ENCODE assay signal across 23 mouse cellular contexts in genomic region chr17:11844989-11845388, GRCm38 (mm10).
DNase-seq lines count a peak whose midpoint lies in the region; ATAC-seq and TF ChIP-seq lines count a peak whose summit lies in the region.
"Had no signal": no experiment of that assay in that cellular context is flagged by ENCODE, and none has a peak within 500 bp of the region (broad histone marks: within the 10 kb centered on the region; RNA-seq: fewer than 3 reads in every experiment).

No protein-coding gene starts in this region.

- TF ChIP-seq CTCF in intestine, postnatal 0 days (IDR thresholded peaks at IDR 0.05; ENCODE audit: low read depth): no peak

- no peaks in the 10 kb centered on the region for H3K9me3 ChIP-seq in intestine, postnatal 0 days (ENCODE audit: control insufficient read depth)
- H3K9me3 ChIP-seq: forebrain, embryonic 10.5 days; forebrain, embryonic 13.5 days had no signal

- DNase-seq in heart, adult 11 months: peak; percentile 51
- no peak for DNase-seq in heart, postnatal 25 days (ENCODE audit: low spot score)
- peak; percentile 18 for DNase-seq in MEL-GATA-1-ER (ENCODE audit: extremely low read depth, low read depth)
- DNase-seq in induced T-regulatory cell, adult 2 months (ENCODE audit: low read depth): peak; percentile 7
- no peak for DNase-seq in left cerebral cortex, postnatal 14 days (ENCODE audit: low spot score in 2 of 2)
- no peak for DNase-seq in spleen, postnatal 4 days (ENCODE audit: low spot score in 2 of 2)
- DNase-seq: adrenal gland, adult 8-10 months; adrenal gland, postnatal 25 days; cerebellum, adult 11-12 months; cerebellum, adult 8-10 months; cerebellum, postnatal 10 days; cerebellum, postnatal 36 days; gastrocnemius, postnatal 10 days; gastrocnemius, postnatal 36 days; heart, postnatal 36 days had no signal

- intact Hi-C loops in heart, postnatal 25 days (cut with DNase I): no loop called here
- intact Hi-C loops in left cerebral cortex, postnatal 14 days (cut with DNase I): no loop called here

- no peak overlapping the region for H3K9ac ChIP-seq in intestine, postnatal 0 days (ENCODE audit: low read depth, low read length)
- H3K9ac ChIP-seq: forebrain, embryonic 13.5 days; hindbrain, embryonic 14.5 days had no signal

- H3K36me3 ChIP-seq in intestine, postnatal 0 days (ENCODE audit: control insufficient read depth, insufficient read depth): no peaks in the 10 kb centered on the region
- H3K36me3 ChIP-seq: forebrain, embryonic 10.5 days had no signal

- H3K4me1 ChIP-seq in intestine, postnatal 0 days (replicated peaks; ENCODE audit: control insufficient read depth, insufficient read depth, low read length): no peaks in the 10 kb centered on the region

- H3K4me2 ChIP-seq in intestine, postnatal 0 days (replicated peaks; ENCODE audit: low read depth): no peak overlapping the region
- H3K4me2 ChIP-seq: forebrain, embryonic 13.5 days; heart, embryonic 11.5 days; hindbrain, embryonic 14.5 days had no signal

- WGBS in intestine, postnatal 0 days: 74% methylated on average over 3 of the region's 3 CpGs

- no peak for ATAC-seq in intestine, postnatal 0 days
- ATAC-seq: activated CD4-positive, CD25-positive, alpha-beta regulatory T cell, adult 4 months; forebrain, embryonic 13.5 days; forebrain, embryonic 16.5 days; hindbrain, postnatal 0 days had no signal

- H3K4me3 ChIP-seq in intestine, postnatal 0 days (ENCODE audit: low read depth, low read length): no peak overlapping the region
- H3K4me3 ChIP-seq: forebrain, embryonic 10.5 days; forebrain, embryonic 13.5 days had no signal

- H3K27me3 ChIP-seq in intestine, postnatal 0 days (replicated peaks; ENCODE audit: control insufficient read depth, insufficient read depth, low read length): no peaks in the 10 kb centered on the region
- H3K27me3 ChIP-seq: forebrain, embryonic 13.5 days had no signal

- H3K27ac ChIP-seq in intestine, postnatal 0 days (ENCODE audit: low read depth, low read length): no peak overlapping the region
- H3K27ac ChIP-seq: forebrain, embryonic 10.5 days; forebrain, embryonic 13.5 days; hindbrain, embryonic 14.5 days; hindbrain, postnatal 0 days had no signal

Comparison
In these comparisons a context has a peak if more than half of its experiments do, and no peak if none do; other contexts are left out.
1. DNase-seq: peak in heart, adult 11 months (single experiment), MEL-GATA-1-ER (single experiment) and induced T-regulatory cell, adult 2 months (single experiment); none in heart, postnatal 25 days (single experiment), left cerebral cortex, postnatal 14 days (0 of 2) and spleen, postnatal 4 days (0 of 2).